Mouse (Mus musculus) kidney, postnatal 36 days (tissue): ENCODE results near the gene Gm13271.
"Not testable (repeated sequence)": the region's sequence is repeated elsewhere in the genome, so short reads cannot be mapped to it uniquely, and the experiment has no call there.

ENCODE experiments used
- DNase-seq, 2 experiments: peaks; one replicate each; pipeline ENCODE4 v3.0.0; 2021 to 2022; ENCODE audit warnings: mixed read lengths in 2 of 2

Gm13271 gene

GRCm38 (mm10) chr4:88761776-88762175, 7.1 kb downstream of the Gm13271 start:
- peak; percentile 25 to 46 for DNase-seq

GRCm38 (mm10) chr4:88762341-88762740, 7.7 kb downstream of the Gm13271 start:
- not testable (repeated sequence) for DNase-seq

GRCm38 (mm10) chr4:88763384-88764018, 8.8 kb downstream of the Gm13271 start:
- peak; percentile 66 to 78 for DNase-seq

GRCm38 (mm10) chr4:88773534-88773933, 18.9 kb downstream of the Gm13271 start, which contains the start of gene Gm13290:
Gm13290 (plus strand) TSS chr4:88773834.
- not testable (repeated sequence) for DNase-seq

GRCm38 (mm10) chr4:88776622-88777021, 22.0 kb downstream of the Gm13271 start, which contains the start of gene Gm13289:
Gm13289 (plus strand) TSS chr4:88776922.
- DNase-seq = not testable (repeated sequence)

GRCm38 (mm10) chr4:88779550-88779949, 24.9 kb downstream of the Gm13271 start, which contains the start of gene Gm13272:
Gm13272 (plus strand) TSS chr4:88779850.
- DNase-seq = not testable (repeated sequence)

GRCm38 (mm10) chr4:88780320-88780719, 25.7 kb downstream of the Gm13271 start:
- not testable (repeated sequence) for DNase-seq

GRCm38 (mm10) chr4:88781831-88782230, 27.2 kb downstream of the Gm13271 start, which contains the start of gene Ifnz:
Ifnz (plus strand) TSS chr4:88782131.
- not testable (repeated sequence) for DNase-seq

GRCm38 (mm10) chr4:88782335-88782734, 27.7 kb downstream of the Gm13271 start:
- DNase-seq = peak; percentile 19 to 28

- DNase-seq = not testable (repeated sequence)
These were observed 30.7 kb downstream of the Gm13271 start, which contains the start of gene Gm13276 for GRCm38 (mm10) chr4:88785409-88785808. Gm13276 (plus strand) TSS chr4:88785709.

- peak; percentile 77 for DNase-seq
These were observed 33.7 kb downstream of the Gm13271 start, which contains the start of gene Gm13277 for GRCm38 (mm10) chr4:88788402-88788801. Gm13277 (plus strand) TSS chr4:88788632.

- DNase-seq = not testable (repeated sequence)
These were observed 36.6 kb downstream of the Gm13271 start, which contains the start of gene Gm13278 for GRCm38 (mm10) chr4:88791250-88791649. Gm13278 (plus strand) TSS chr4:88791550.

- DNase-seq = peak; percentile 14 to 46
These were observed 39.4 kb downstream of the Gm13271 start, which contains the start of gene Gm13275 for GRCm38 (mm10) chr4:88793936-88794675. Gm13275 (plus strand) TSS chr4:88794487.

GRCm38 (mm10) chr4:88797097-88797496, 42.4 kb downstream of the Gm13271 start, which contains the start of gene Gm13279:
Gm13279 (plus strand) TSS chr4:88797397.
- DNase-seq = not testable (repeated sequence)

- not testable (repeated sequence) for DNase-seq
These were observed 44.7 kb downstream of the Gm13271 start, which contains the start of gene Gm13285 for GRCm38 (mm10) chr4:88799365-88799764. Gm13285 (plus strand) TSS chr4:88799665.

GRCm38 (mm10) chr4:88802954-88803353, 48.3 kb downstream of the Gm13271 start, which contains the start of gene Gm13287:
Gm13287 (plus strand) TSS chr4:88803254.
- not testable (repeated sequence) for DNase-seq
